Mouse (Mus musculus): ENCODE data around the gene Obsl1. TPM values are rescaled to one million over a fixed set of nuclear protein-coding genes. Genes with fewer than 3 reads are reported as not detected.

Obsl1 gene
- 4.3 and 6.2 TPM in 2 replicates for polyA plus RNA-seq (2011; ENCODE audit: insufficient read depth, insufficient read length, low replicate concordance, missing spikeins)

- Histone ChIP-seq H3K4me1 (ENCODE audit: control insufficient read depth, insufficient read depth, low read length) (no peaks in the 10 kb centered on the region), H3K4me3 (replicated peaks; ENCODE audit: control insufficient read depth, low read depth, low read length) (no peak within 1 kb of the TSS), H3K27ac (ENCODE audit: control insufficient read depth, insufficient read depth, low read depth, low read length, poor library complexity) (no peak within 1 kb of the TSS; the same call in 1 of the 2 replicates)
- 3% methylated on average over 65 of the region's 65 CpGs for WGBS
- TF ChIP-seq CTCF (IDR thresholded peaks at IDR 0.05; ENCODE audit: control insufficient read depth, insufficient read depth, low read length) (no peak), POLR2A (IDR thresholded peaks at IDR 0.05; ENCODE audit: borderline replicate concordance, control insufficient read depth, low read depth, low read length) (no peak)
These were observed at the start of gene Obsl1 for GRCm38 (mm10) chr1:75505956-75506831. Gene Obsl1, minus strand, starts transcription at chr1:75506452.

- Histone ChIP-seq H3K4me3 (replicated peaks; ENCODE audit: control insufficient read depth, low read depth, low read length) (no peak overlapping the region), H3K27ac (ENCODE audit: control insufficient read depth, insufficient read depth, low read depth, low read length, poor library complexity) (no peak overlapping the region), H3K4me1 (ENCODE audit: control insufficient read depth, insufficient read depth, low read length) (no peaks in the 10 kb centered on the region)
- 46% methylated on average over 7 of the region's 7 CpGs for WGBS
- TF ChIP-seq POLR2A (IDR thresholded peaks at IDR 0.05; ENCODE audit: borderline replicate concordance, control insufficient read depth, low read depth, low read length) (no peak), CTCF (IDR thresholded peaks at IDR 0.05; ENCODE audit: control insufficient read depth, insufficient read depth, low read length) (no peak)
These were observed 49.4 kb upstream of the Obsl1 start for GRCm38 (mm10) chr1:75555680-75556079.

- Histone ChIP-seq H3K4me1 (ENCODE audit: control insufficient read depth, insufficient read depth, low read length) (no peaks in the 10 kb centered on the region), H3K4me3 (replicated peaks; ENCODE audit: control insufficient read depth, low read depth, low read length) (no peak overlapping the region), H3K27ac (ENCODE audit: control insufficient read depth, insufficient read depth, low read depth, low read length, poor library complexity) (no peak overlapping the region)
- WGBS, result 84% methylated on average over 15 of the region's 15 CpGs
- no peak for TF ChIP-seq CTCF (IDR thresholded peaks at IDR 0.05; ENCODE audit: control insufficient read depth, insufficient read depth, low read length)
- TF ChIP-seq POLR2A (IDR thresholded peaks at IDR 0.05; ENCODE audit: borderline replicate concordance, control insufficient read depth, low read depth, low read length), result no peak
These were observed 44.3 kb upstream of the Obsl1 start for GRCm38 (mm10) chr1:75550586-75550985.

GRCm38 (mm10) chr1:75549289-75550279 lies 43.3 kb upstream of the Obsl1 start:
- H3K4me3 ChIP-seq (replicated peaks; ENCODE audit: control insufficient read depth, low read depth, low read length), result no peak overlapping the region
- H3K4me1 ChIP-seq (ENCODE audit: control insufficient read depth, insufficient read depth, low read length), result no peaks in the 10 kb centered on the region
- no peak overlapping the region for H3K27ac ChIP-seq (ENCODE audit: control insufficient read depth, insufficient read depth, low read depth, low read length, poor library complexity)
- no peak for TF ChIP-seq POLR2A (IDR thresholded peaks at IDR 0.05; ENCODE audit: borderline replicate concordance, control insufficient read depth, low read depth, low read length)
- no peak for TF ChIP-seq CTCF (IDR thresholded peaks at IDR 0.05; ENCODE audit: control insufficient read depth, insufficient read depth, low read length)
- WGBS, result 78% methylated on average over 17 of the region's 17 CpGs

- WGBS, result 81% methylated on average over 17 of the region's 17 CpGs
- no peak overlapping the region for H3K27ac ChIP-seq (ENCODE audit: control insufficient read depth, insufficient read depth, low read depth, low read length, poor library complexity)
- TF ChIP-seq CTCF (IDR thresholded peaks at IDR 0.05; ENCODE audit: control insufficient read depth, insufficient read depth, low read length) (no peak), POLR2A (IDR thresholded peaks at IDR 0.05; ENCODE audit: borderline replicate concordance, control insufficient read depth, low read depth, low read length) (no peak)
- no peak overlapping the region for H3K4me3 ChIP-seq (replicated peaks; ENCODE audit: control insufficient read depth, low read depth, low read length)
- no peaks in the 10 kb centered on the region for H3K4me1 ChIP-seq (ENCODE audit: control insufficient read depth, insufficient read depth, low read length)
These were observed 42.6 kb upstream of the Obsl1 start for GRCm38 (mm10) chr1:75548871-75549270.

- 86% methylated on average over 3 of the region's 3 CpGs for WGBS
These were observed 41.8 kb upstream of the Obsl1 start for GRCm38 (mm10) chr1:75548083-75548482.

GRCm38 (mm10) chr1:75547351-75547750 lies 41.1 kb upstream of the Obsl1 start:
- WGBS, result 80% methylated on average over 13 of the region's 13 CpGs
- TF ChIP-seq CTCF (IDR thresholded peaks at IDR 0.05; ENCODE audit: control insufficient read depth, insufficient read depth, low read length) (no peak), POLR2A (IDR thresholded peaks at IDR 0.05; ENCODE audit: borderline replicate concordance, control insufficient read depth, low read depth, low read length) (no peak)
- H3K27ac ChIP-seq (ENCODE audit: control insufficient read depth, insufficient read depth, low read depth, low read length, poor library complexity), result no peak overlapping the region
- no peaks in the 10 kb centered on the region for H3K4me1 ChIP-seq (ENCODE audit: control insufficient read depth, insufficient read depth, low read length)
- H3K4me3 ChIP-seq (replicated peaks; ENCODE audit: control insufficient read depth, low read depth, low read length), result no peak overlapping the region

More at GRCm38 (mm10) chr1:75548083-75548482, 41.8 kb upstream of the Obsl1 start:
- Histone ChIP-seq H3K27ac (ENCODE audit: control insufficient read depth, insufficient read depth, low read depth, low read length, poor library complexity) (no peak overlapping the region), H3K4me3 (replicated peaks; ENCODE audit: control insufficient read depth, low read depth, low read length) (no peak overlapping the region), H3K4me1 (ENCODE audit: control insufficient read depth, insufficient read depth, low read length) (no peaks in the 10 kb centered on the region)
- TF ChIP-seq CTCF (IDR thresholded peaks at IDR 0.05; ENCODE audit: control insufficient read depth, insufficient read depth, low read length) (no peak), POLR2A (IDR thresholded peaks at IDR 0.05; ENCODE audit: borderline replicate concordance, control insufficient read depth, low read depth, low read length) (no peak)
